Mouse (Mus musculus): ENCODE measurements around the gene Ampd2.

The Ampd2 gene

GRCm38 (mm10) chr3:108094976-108095760 lies 8.7 kb upstream of the Ampd2 start:
- in situ Hi-C loops (cut with MboI, MseI), result no loop called here

GRCm38 (mm10) chr3:108094146-108094545 lies 7.7 kb upstream of the Ampd2 start:
- in situ Hi-C loops (cut with MboI, MseI), result no loop called here

- in situ Hi-C loops (cut with MboI, MseI), result no loop called here
These were observed 6.9 kb upstream of the Ampd2 start for GRCm38 (mm10) chr3:108093306-108093705.

- in situ Hi-C loops (cut with MboI, MseI), result no loop called here
These were observed 6.2 kb upstream of the Ampd2 start, which contains the start of gene Gnat2 for GRCm38 (mm10) chr3:108092536-108093115. Gene Gnat2 (plus strand): TSS chr3:108092789.

GRCm38 (mm10) chr3:108092030-108092429 lies 5.6 kb upstream of the Ampd2 start:
- in situ Hi-C loops (cut with MboI, MseI), result no loop called here

GRCm38 (mm10) chr3:108090561-108090960 lies 4.1 kb upstream of the Ampd2 start:
- in situ Hi-C loops (cut with MboI, MseI), result no loop called here

GRCm38 (mm10) chr3:108089916-108090315 lies 3.5 kb upstream of the Ampd2 start:
- in situ Hi-C loops (cut with MboI, MseI), result no loop called here

- in situ Hi-C loops (cut with MboI, MseI), result no loop called here
These were observed 2.5 kb upstream of the Ampd2 start for GRCm38 (mm10) chr3:108088842-108089380.

- in situ Hi-C loops (cut with MboI, MseI), result no loop called here
These were observed 878 bp upstream of the Ampd2 start for GRCm38 (mm10) chr3:108087329-108087728.

GRCm38 (mm10) chr3:108085721-108086469 lies 556 bp downstream of the Ampd2 start:
- in situ Hi-C loops (cut with MboI, MseI), result no loop called here

- in situ Hi-C loops (cut with MboI, MseI), result no loop called here
These were observed 1.1 kb downstream of the Ampd2 start for GRCm38 (mm10) chr3:108085281-108085720.

- in situ Hi-C loops (cut with MboI, MseI), result loop anchor here (5.0 kb wide), 1 partner anchor 67 kb away; the partner anchor contains the start of gene Gpr61
These were observed 1.6 kb downstream of the Ampd2 start for GRCm38 (mm10) chr3:108084767-108085270.

- in situ Hi-C loops (cut with MboI, MseI), result loop anchor here (5.0 kb wide), 1 partner anchor 68 kb away; the partner anchor contains the start of gene Gpr61
These were observed 2.5 kb downstream of the Ampd2 start for GRCm38 (mm10) chr3:108083904-108084407.

- in situ Hi-C loops (cut with MboI, MseI), result loop anchor here (5.0 kb wide), 1 partner anchor 69 kb away; the partner anchor contains the start of gene Gpr61
These were observed 3.3 kb downstream of the Ampd2 start for GRCm38 (mm10) chr3:108083161-108083560.

GRCm38 (mm10) chr3:108082251-108082875 lies 4.1 kb downstream of the Ampd2 start:
- in situ Hi-C loops (cut with MboI, MseI), result loop anchor here (5.0 kb wide), 1 partner anchor 70 kb away; the partner anchor contains the start of gene Gpr61

- in situ Hi-C loops (cut with MboI, MseI), result loop anchor here (5.0 kb wide), 1 partner anchor 71 kb away; the partner anchor contains the start of gene Gpr61
These were observed 4.8 kb downstream of the Ampd2 start for GRCm38 (mm10) chr3:108081681-108082080.

GRCm38 (mm10) chr3:108076836-108077235 lies 9.6 kb downstream of the Ampd2 start:
- in situ Hi-C loops (cut with MboI, MseI), result no loop called here

GRCm38 (mm10) chr3:108072983-108073569 lies 13.4 kb downstream of the Ampd2 start:
- in situ Hi-C loops (cut with MboI, MseI), result no loop called here

GRCm38 (mm10) chr3:108070295-108071293 lies 15.9 kb downstream of the Ampd2 start:
- in situ Hi-C loops (cut with MboI, MseI), result no loop called here

Data from T-helper 1 cell (primary cell).